Mouse (Mus musculus) lung, embryonic 15.5 days (tissue): ENCODE results near the gene Mtap. TPM values are rescaled to one million over a fixed set of nuclear protein-coding genes. Genes with fewer than 3 reads are reported as not detected.

Experiments used
- ATAC-seq: fragments of 200-750 bp; cut with Nextera tagmentation; 2 replicates; pipeline ENCODE4 v1.8.0; 2017; ENCODE audit warnings: moderate number of reproducible peaks, borderline replicate concordance; ENCODE audit not compliant: low FRiP score, low TSS enrichment; ENCODE audit errors: extremely low read depth
- H3K27ac ChIP-seq: fragments of 300-500 bp; sonication (generic); 2 replicates; pipeline ENCODE4 v1.5.1; 2015; ENCODE audit warnings: moderate library complexity, mild to moderate bottlenecking, inconsistent platforms
- H3K27me3 ChIP-seq: fragments of 300-500 bp; sonication (generic); 2 replicates; pipeline ENCODE4 v1.6.1; 2015; ENCODE audit warnings: inconsistent platforms
- H3K36me3 ChIP-seq: fragments of 300-500 bp; sonication (generic); 2 replicates; pipeline ENCODE4 v1.6.1; 2015; ENCODE audit warnings: inconsistent platforms
- H3K4me1 ChIP-seq: fragments of 300-500 bp; sonication (generic); 2 replicates; pipeline ENCODE4 v1.6.1; 2015; ENCODE audit warnings: inconsistent platforms
- H3K4me2 ChIP-seq: fragments of 300-500 bp; sonication (generic); 2 replicates; pipeline ENCODE4 v1.6.1; 2015; ENCODE audit warnings: inconsistent platforms, mild to moderate bottlenecking, moderate library complexity
- H3K4me3 ChIP-seq: fragments of 300-500 bp; sonication (generic); 2 replicates; pipeline ENCODE4 v1.5.1; 2015; ENCODE audit warnings: mild to moderate bottlenecking, inconsistent platforms
- H3K9ac ChIP-seq: fragments of 300-500 bp; sonication (generic); 2 replicates; pipeline ENCODE4 v1.6.1; 2015; ENCODE audit warnings: inconsistent platforms
- H3K9me3 ChIP-seq: fragments of 300-500 bp; sonication (generic); 2 replicates; pipeline ENCODE4 v1.6.1; 2016; ENCODE audit warnings: inconsistent platforms
- WGBS: fragments of 180-500 bp; shearing (Covaris S2); methylation state at CpG from one replicate; pipeline ENCODE4 v1.1.7; 2015; 5-methylcytosine and 5-hydroxymethylcytosine counted together
- polyA plus RNA-seq: library from polyadenylated mRNA; unstranded; fragments of >200 nt; fragmentation: Nextera tagmentation; extraction: Ambion mirVana; gene quantifications from 2 replicates; pipeline ENCODE4 v1.2.1, GENCODE M21; 2015

Mtap gene
- polyA plus RNA-seq, result 57.5 and 59.3 TPM in 2 replicates

GRCm38 (mm10) chr4:89136906-89137541 is at the start of gene Mtap:
Gene Mtap, plus strand, starts transcription at chr4:89137122.
- Histone ChIP-seq H3K36me3 (no peaks in the 10 kb centered on the region), H3K4me2 (peak within 1 kb of the TSS; percentile 93), H3K27me3 (no peaks in the 10 kb centered on the region), H3K9me3 (no peaks in the 10 kb centered on the region), H3K4me1 (peaks cover 37% of the 10 kb centered on the region), H3K4me3 (peak within 1 kb of the TSS; percentile 78), H3K27ac (peak within 1 kb of the TSS; percentile 90), H3K9ac (peak within 1 kb of the TSS; percentile 76)
- WGBS, result 1% methylated on average over 31 of the region's 31 CpGs
- peak; percentile 94 for ATAC-seq

- Histone ChIP-seq H3K36me3 (no peaks in the 10 kb centered on the region), H3K4me1 (no peaks in the 10 kb centered on the region), H3K9me3 (no peaks in the 10 kb centered on the region), H3K27ac (no peak overlapping the region), H3K9ac (no peak overlapping the region), H3K4me3 (no peak overlapping the region), H3K27me3 (no peaks in the 10 kb centered on the region), H3K4me2 (no peak overlapping the region)
- no peak for ATAC-seq
- 86% methylated on average over 7 of the region's 7 CpGs for WGBS
These were observed 47.8 kb upstream of the Mtap start for GRCm38 (mm10) chr4:89089110-89089509.

GRCm38 (mm10) chr4:89090217-89090616 is 46.7 kb upstream of the Mtap start:
- Histone ChIP-seq H3K4me3 (no peak overlapping the region), H3K27me3 (no peaks in the 10 kb centered on the region), H3K4me1 (no peaks in the 10 kb centered on the region), H3K36me3 (no peaks in the 10 kb centered on the region), H3K4me2 (no peak overlapping the region), H3K9me3 (no peaks in the 10 kb centered on the region), H3K9ac (no peak overlapping the region), H3K27ac (no peak overlapping the region)
- ATAC-seq, result no peak
- WGBS, result 57% methylated on average over 6 of the region's 6 CpGs

- Histone ChIP-seq H3K9ac (no peak overlapping the region), H3K27me3 (no peaks in the 10 kb centered on the region), H3K36me3 (no peaks in the 10 kb centered on the region), H3K4me2 (no peak overlapping the region), H3K4me1 (no peaks in the 10 kb centered on the region), H3K27ac (no peak overlapping the region), H3K9me3 (no peaks in the 10 kb centered on the region), H3K4me3 (no peak overlapping the region)
- 36% methylated on average over 5 of the region's 5 CpGs for WGBS
- no peak for ATAC-seq
These were observed 44.8 kb upstream of the Mtap start for GRCm38 (mm10) chr4:89092153-89092552.

- Histone ChIP-seq H3K36me3 (no peaks in the 10 kb centered on the region), H3K4me1 (no peaks in the 10 kb centered on the region), H3K9me3 (no peaks in the 10 kb centered on the region), H3K9ac (no peak overlapping the region), H3K27me3 (no peaks in the 10 kb centered on the region), H3K27ac (no peak overlapping the region), H3K4me3 (no peak overlapping the region), H3K4me2 (no peak overlapping the region)
- ATAC-seq, result no peak
- 80% methylated on average over 5 of the region's 5 CpGs for WGBS
These were observed 42.1 kb upstream of the Mtap start for GRCm38 (mm10) chr4:89094773-89095172.

- no peak overlapping the region for H3K4me3 ChIP-seq
- H3K4me1 ChIP-seq, result no peaks in the 10 kb centered on the region
- WGBS, result 47% methylated on average over 5 of the region's 5 CpGs
- no peaks in the 10 kb centered on the region for H3K27me3 ChIP-seq
- H3K9me3 ChIP-seq, result no peaks in the 10 kb centered on the region
- H3K4me2 ChIP-seq, result no peak overlapping the region
- H3K9ac ChIP-seq, result no peak overlapping the region
- no peak overlapping the region for H3K27ac ChIP-seq
- no peak for ATAC-seq
- no peaks in the 10 kb centered on the region for H3K36me3 ChIP-seq
These were observed 38.7 kb upstream of the Mtap start for GRCm38 (mm10) chr4:89098261-89098660.

- 76% methylated on average over 3 of the region's 3 CpGs for WGBS
- Histone ChIP-seq H3K27ac (no peak overlapping the region), H3K4me1 (no peaks in the 10 kb centered on the region), H3K4me3 (no peak overlapping the region), H3K4me2 (no peak overlapping the region), H3K36me3 (no peaks in the 10 kb centered on the region), H3K9me3 (no peaks in the 10 kb centered on the region), H3K9ac (no peak overlapping the region), H3K27me3 (no peaks in the 10 kb centered on the region)
- no peak for ATAC-seq
These were observed 35.6 kb upstream of the Mtap start for GRCm38 (mm10) chr4:89101276-89101675.

- no peak overlapping the region for H3K4me2 ChIP-seq
- H3K27me3 ChIP-seq, result no peaks in the 10 kb centered on the region
- no peak overlapping the region for H3K4me3 ChIP-seq
- H3K9ac ChIP-seq, result no peak overlapping the region
- H3K27ac ChIP-seq, result no peak overlapping the region
- H3K4me1 ChIP-seq, result no peaks in the 10 kb centered on the region
- 59% methylated on average over 2 of the region's 2 CpGs for WGBS
- H3K36me3 ChIP-seq, result no peaks in the 10 kb centered on the region
- H3K9me3 ChIP-seq, result no peaks in the 10 kb centered on the region
- ATAC-seq, result no peak
These were observed 34.6 kb upstream of the Mtap start for GRCm38 (mm10) chr4:89102283-89102682.

- WGBS, result 50% methylated on average over 2 of the region's 2 CpGs
- no peaks in the 10 kb centered on the region for H3K36me3 ChIP-seq
- H3K9ac ChIP-seq, result no peak overlapping the region
- ATAC-seq, result no peak
- H3K4me2 ChIP-seq, result no peak overlapping the region
- H3K4me1 ChIP-seq, result no peaks in the 10 kb centered on the region
- H3K4me3 ChIP-seq, result no peak overlapping the region
- H3K27ac ChIP-seq, result no peak overlapping the region
- H3K27me3 ChIP-seq, result no peaks in the 10 kb centered on the region
- no peaks in the 10 kb centered on the region for H3K9me3 ChIP-seq
These were observed 31.4 kb upstream of the Mtap start for GRCm38 (mm10) chr4:89105486-89105885.

GRCm38 (mm10) chr4:89106505-89106904 is 30.4 kb upstream of the Mtap start:
- H3K4me2 ChIP-seq, result no peak overlapping the region
- H3K4me1 ChIP-seq, result no peaks in the 10 kb centered on the region
- H3K36me3 ChIP-seq, result no peaks in the 10 kb centered on the region
- no peaks in the 10 kb centered on the region for H3K27me3 ChIP-seq
- H3K4me3 ChIP-seq, result no peak overlapping the region
- no peak for ATAC-seq
- no peak overlapping the region for H3K27ac ChIP-seq
- no peaks in the 10 kb centered on the region for H3K9me3 ChIP-seq
- no peak overlapping the region for H3K9ac ChIP-seq
- WGBS, result 68% methylated on average over 2 of the region's 2 CpGs

GRCm38 (mm10) chr4:89112168-89112710 is 24.7 kb upstream of the Mtap start:
- Histone ChIP-seq H3K36me3 (no peaks in the 10 kb centered on the region), H3K4me1 (no peaks in the 10 kb centered on the region), H3K27me3 (no peaks in the 10 kb centered on the region), H3K9ac (no peak overlapping the region), H3K27ac (no peak overlapping the region), H3K9me3 (no peaks in the 10 kb centered on the region), H3K4me3 (no peak overlapping the region), H3K4me2 (no peak overlapping the region)
- 83% methylated on average over 11 of the region's 11 CpGs for WGBS
- ATAC-seq, result no peak

- H3K36me3 ChIP-seq, result no peaks in the 10 kb centered on the region
- H3K9ac ChIP-seq, result no peak overlapping the region
- H3K4me1 ChIP-seq, result no peaks in the 10 kb centered on the region
- no peak for ATAC-seq
- H3K4me3 ChIP-seq, result no peak overlapping the region
- H3K9me3 ChIP-seq, result no peaks in the 10 kb centered on the region
- no peak overlapping the region for H3K4me2 ChIP-seq
- H3K27me3 ChIP-seq, result no peaks in the 10 kb centered on the region
- 42% methylated on average over 4 of the region's 4 CpGs for WGBS
- no peak overlapping the region for H3K27ac ChIP-seq
These were observed 24.1 kb upstream of the Mtap start for GRCm38 (mm10) chr4:89112782-89113181.
